Mouse (Mus musculus) cerebellum, adult 2 months (tissue): ENCODE results near the gene Elovl5.

ENCODE experiments used
- CTCF ChIP-seq: fragments of 200-500 bp; IDR thresholded peaks from 2 replicates; pipeline ENCODE4 v1.5.1; 2011; ENCODE audit warnings: low read depth, mild to moderate bottlenecking, control low read depth, low read length, moderate library complexity, borderline replicate concordance; ENCODE audit not compliant: insufficient read depth
- POLR2A ChIP-seq: fragments of 200-500 bp; IDR thresholded peaks from 2 replicates; pipeline ENCODE4 v1.6.1; 2011; ENCODE audit warnings: low read length, control low read depth, borderline replicate concordance; ENCODE audit not compliant: insufficient read depth

- TF ChIP-seq POLR2A (no peak), CTCF (no peak)
Observed at GRCm38 (mm10) chr9:77954496-77954895, 37.3 kb downstream of the Elovl5 start.
